Mouse (Mus musculus) CH12.LX (cell line): ENCODE measurements at regions not wholly inside any gene's neighbourhood (a gene's known extent, or its start where the extent isn't known, plus 50 kb on each side); places are given as distances from the start of the nearest gene placed in this dataset.

Source experiments
- DNase-seq: peaks from one replicate; pipeline ENCODE4 v3.0.0-alpha.2; 2013; ENCODE audit errors: extremely low read depth
- H3K27ac ChIP-seq: 2 replicates; pipeline ENCODE4 v1.5.1; 2012; ENCODE audit warnings: low read depth, mild to moderate bottlenecking, control low read depth, moderate library complexity; ENCODE audit not compliant: insufficient read depth
- H3K27me3 ChIP-seq: replicated peaks from 2 replicates; pipeline ENCODE3; 2012; ENCODE audit warnings: inconsistent platforms
- H3K36me3 ChIP-seq, 2 experiments: replicated peaks in 1 of 2; 2 replicates each; pipeline versions ENCODE3 to v1.6.1; 2012; ENCODE audit warnings: inconsistent platforms in 1 of 2, low read length in 1 of 2, mild to moderate bottlenecking in 1 of 2, mixed read lengths in 1 of 2, moderate library complexity in 1 of 2; ENCODE audit not compliant: control insufficient read depth in 1 of 2, insufficient read depth in 1 of 2
- H3K4me1 ChIP-seq, 2 experiments: 2 replicates each; pipeline ENCODE4 v1.6.1; 2012; ENCODE audit warnings: inconsistent platforms in 1 of 2, moderate library complexity in 1 of 2; ENCODE audit not compliant: insufficient read depth in 2 of 2, control insufficient read depth in 1 of 2
- H3K4me2 ChIP-seq: 2 replicates; pipeline ENCODE4 v1.6.1; 2012; ENCODE audit warnings: low read depth, mild to moderate bottlenecking, control low read depth; ENCODE audit not compliant: poor library complexity, insufficient read depth, severe bottlenecking
- H3K4me3 ChIP-seq, 3 experiments: fragments of 150-350 bp in 1 of 3; sonication (generic) in 1 of 3; replicated peaks in 1 of 3; 2 replicates each; pipeline versions ENCODE3 to v1.5.1; 2011 to 2012; ENCODE audit warnings: low read depth in 2 of 3, low read length in 2 of 3, mild to moderate bottlenecking in 2 of 3, moderate library complexity in 2 of 3, control low read depth in 1 of 3, improper control_type of control experiment in 1 of 3, inconsistent platforms in 1 of 3, mixed read lengths in 1 of 3; ENCODE audit not compliant: poor library complexity in 1 of 3
- H3K79me2 ChIP-seq: replicated peaks from 2 replicates; pipeline ENCODE4 v1.6.1; 2012; ENCODE audit warnings: mild to moderate bottlenecking, moderate library complexity; ENCODE audit not compliant: control insufficient read depth, poor library complexity, insufficient read depth, severe bottlenecking; ENCODE audit errors: extremely low read depth
- H3K9ac ChIP-seq: 2 replicates; pipeline ENCODE4 v1.6.1; 2012; ENCODE audit warnings: low read depth, mild to moderate bottlenecking, control low read depth, moderate library complexity; ENCODE audit not compliant: insufficient read depth
- H3K9me3 ChIP-seq: replicated peaks from 2 replicates; pipeline ENCODE3; 2012; ENCODE audit warnings: low read length, inconsistent platforms, mixed read lengths
- BHLHE40 ChIP-seq: IDR thresholded peaks from 2 replicates; pipeline ENCODE4 v1.6.1; 2011; ENCODE audit warnings: mild to moderate bottlenecking, low read depth, low read length, improper control_type of control experiment
- CHD2 ChIP-seq: IDR thresholded peaks from 2 replicates; pipeline ENCODE4 v1.6.1; 2011; ENCODE audit warnings: low read length, improper control_type of control experiment
- CTCF ChIP-seq, 2 experiments: IDR thresholded peaks in 1 of 2; conservative IDR thresholded peaks in 1 of 2; 2 replicates each; pipeline ENCODE4 v1.5.1; 2011 to 2012; ENCODE audit warnings: low read depth in 2 of 2, low read length in 2 of 2, improper control_type of control experiment in 1 of 2, inconsistent platforms in 1 of 2, mild to moderate bottlenecking in 1 of 2, moderate library complexity in 1 of 2
- E2F4 ChIP-seq: IDR thresholded peaks from 2 replicates; pipeline ENCODE4 v1.6.1; 2011; ENCODE audit warnings: low read depth, low read length, improper control_type of control experiment; ENCODE audit not compliant: insufficient replicate concordance
- ELF1 ChIP-seq: IDR thresholded peaks from 2 replicates; pipeline ENCODE4 v1.6.1; 2014; ENCODE audit warnings: low read depth, mild to moderate bottlenecking, inconsistent platforms, low read length, improper control_type of control experiment
- ETS1 ChIP-seq: conservative IDR thresholded peaks from 2 replicates; pipeline ENCODE4 v1.6.1; 2012; ENCODE audit warnings: low read depth, mild to moderate bottlenecking, inconsistent platforms, low read length, improper control_type of control experiment, moderate library complexity
- HCFC1 ChIP-seq: IDR thresholded peaks from 2 replicates; pipeline ENCODE4 v1.6.1; 2012; ENCODE audit warnings: low read depth, mild to moderate bottlenecking, inconsistent platforms, low read length, improper control_type of control experiment
- IRF4 ChIP-seq: IDR thresholded peaks from 2 replicates; pipeline ENCODE4 v1.6.1; 2014; ENCODE audit warnings: low read depth, mild to moderate bottlenecking, inconsistent platforms, low read length, improper control_type of control experiment
- JUN ChIP-seq: IDR thresholded peaks from 2 replicates; pipeline ENCODE4 v1.6.1; 2011; ENCODE audit warnings: low read depth, mild to moderate bottlenecking, low read length, improper control_type of control experiment, moderate library complexity; ENCODE audit not compliant: insufficient read depth
- JUND ChIP-seq: conservative IDR thresholded peaks from 2 replicates; pipeline ENCODE4 v1.6.1; 2011; ENCODE audit warnings: low read depth, low read length, improper control_type of control experiment
- KAT2A ChIP-seq: IDR thresholded peaks from 2 replicates; pipeline ENCODE4 v1.6.1; 2012; ENCODE audit warnings: low read length, improper control_type of control experiment, inconsistent platforms; ENCODE audit not compliant: insufficient replicate concordance
- MAFK ChIP-seq: IDR thresholded peaks from 2 replicates; pipeline ENCODE4 v1.6.1; 2011; ENCODE audit warnings: low read length, improper control_type of control experiment; ENCODE audit not compliant: insufficient replicate concordance
- MAZ ChIP-seq: IDR thresholded peaks from 2 replicates; pipeline ENCODE4 v1.6.1; 2012; ENCODE audit warnings: low read depth, mild to moderate bottlenecking, inconsistent platforms, low read length, improper control_type of control experiment, moderate library complexity
- MEF2A ChIP-seq: IDR thresholded peaks from 2 replicates; pipeline ENCODE4 v1.6.1; 2014; ENCODE audit warnings: low read depth, mild to moderate bottlenecking, inconsistent platforms, low read length, improper control_type of control experiment, borderline replicate concordance
- NELFE ChIP-seq: IDR thresholded peaks from 2 replicates; pipeline ENCODE4 v1.6.1; 2011; ENCODE audit warnings: low read depth, low read length, improper control_type of control experiment
- NRF1 ChIP-seq: IDR thresholded peaks from 2 replicates; pipeline ENCODE4 v1.6.1; 2014; ENCODE audit warnings: low read depth, mild to moderate bottlenecking, inconsistent platforms, low read length, improper control_type of control experiment, moderate library complexity
- POLR2AphosphoS2 ChIP-seq: IDR thresholded peaks from 2 replicates; pipeline ENCODE4 v1.6.1; 2011; ENCODE audit warnings: low read depth, low read length, improper control_type of control experiment
- SIN3A ChIP-seq: IDR thresholded peaks from 2 replicates; pipeline ENCODE4 v1.6.1; 2012; ENCODE audit warnings: low read length, improper control_type of control experiment, inconsistent platforms
- UBTF ChIP-seq: IDR thresholded peaks from 2 replicates; pipeline ENCODE4 v1.6.1; 2012; ENCODE audit warnings: low read depth, mild to moderate bottlenecking, inconsistent platforms, low read length, improper control_type of control experiment, moderate library complexity
- USF1 ChIP-seq: IDR thresholded peaks from 2 replicates; pipeline ENCODE4 v1.6.1; 2014; ENCODE audit warnings: low read depth, mild to moderate bottlenecking, inconsistent platforms, low read length, improper control_type of control experiment
- USF2 ChIP-seq: conservative IDR thresholded peaks from 2 replicates; pipeline ENCODE4 v1.6.1; 2011; ENCODE audit warnings: low read depth, low read length, improper control_type of control experiment
- ZC3H11A ChIP-seq: IDR thresholded peaks from 2 replicates; pipeline ENCODE4 v1.6.1; 2012; ENCODE audit warnings: low read depth, mild to moderate bottlenecking, inconsistent platforms, low read length, improper control_type of control experiment
- ZKSCAN1 ChIP-seq: IDR thresholded peaks from 2 replicates; pipeline ENCODE4 v1.6.1; 2012; ENCODE audit warnings: low read depth, inconsistent platforms, low read length, improper control_type of control experiment, borderline replicate concordance
- ZMIZ1 ChIP-seq: IDR thresholded peaks from 2 replicates; pipeline ENCODE4 v1.6.1; 2012; ENCODE audit warnings: low read depth, mild to moderate bottlenecking, inconsistent platforms, low read length, improper control_type of control experiment
- ZNF384 ChIP-seq: IDR thresholded peaks from 2 replicates; pipeline ENCODE4 v1.6.1; 2012; ENCODE audit warnings: low read depth, low read length, improper control_type of control experiment, inconsistent platforms
- dilution Hi-C: fragments of 300-500 bp; cut with MboI; formaldehyde crosslinking; loops from 2 replicates; pipeline ENCODE4 v1.14.3; 2020; ENCODE audit warnings: low sequenced_read_pairs; ENCODE audit not compliant: extremely low pct_unique_long_range_greater_than_20kb, extremely low pct_ligation_motif_present
- in situ Hi-C: fragments of 300-500 bp; cut with MboI; formaldehyde crosslinking; loops from 3 replicates; pipeline ENCODE4 v1.14.3; 2019; ENCODE audit warnings: low sequenced_read_pairs, low pct_ligation_motif_present, low pct_unique_long_range_greater_than_20kb, mixed read lengths

GRCm38 (mm10) chr2:84545676-84546075 is 69.1 kb upstream of the Tfpi start:
- Histone ChIP-seq H3K4me2 (no peak overlapping the region), H3K4me3 (no peak overlapping the region), H3K27ac (no peak overlapping the region), H3K4me1 (no peaks in the 10 kb centered on the region), H3K79me2 (no peaks in the 10 kb centered on the region), H3K9me3 (no peaks in the 10 kb centered on the region), H3K9ac (no peak overlapping the region), H3K36me3 (no peaks in the 10 kb centered on the region), H3K27me3 (no peaks in the 10 kb centered on the region)
- no peak for DNase-seq
- in situ Hi-C loops (no loop called here), dilution Hi-C loops (no loop called here)
- TF ChIP-seq KAT2A (no peak), USF1 (no peak), MEF2A (no peak), JUN (no peak), MAZ (no peak), JUND (no peak), USF2 (no peak), ZKSCAN1 (no peak), MAFK (no peak), POLR2AphosphoS2 (no peak), ELF1 (no peak), BHLHE40 (no peak), SIN3A (no peak), NELFE (no peak), HCFC1 (no peak), CHD2 (no peak), ETS1 (no peak), ZNF384 (no peak), UBTF (no peak)

GRCm38 (mm10) chr2:84544739-84545138 is 68.2 kb upstream of the Tfpi start:
- no peaks in the 10 kb centered on the region for H3K4me1 ChIP-seq
- H3K79me2 ChIP-seq: no peaks in the 10 kb centered on the region
- H3K9ac ChIP-seq: no peak overlapping the region
- no peaks in the 10 kb centered on the region for H3K9me3 ChIP-seq
- no peaks in the 10 kb centered on the region for H3K27me3 ChIP-seq
- in situ Hi-C loops: no loop called here
- no peak overlapping the region for H3K27ac ChIP-seq
- no peaks in the 10 kb centered on the region for H3K36me3 ChIP-seq
- dilution Hi-C loops: no loop called here
- H3K4me2 ChIP-seq: no peak overlapping the region
- H3K4me3 ChIP-seq: no peak overlapping the region
- TF ChIP-seq MEF2A (no peak), ZC3H11A (no peak), CTCF (conservative IDR thresholded peaks at IDR 0.05 in 1 of 2, IDR thresholded peaks at IDR 0.05 in 1 of 2; ENCODE audit: low read depth in 2 of 2, low read length in 2 of 2) (no peak), UBTF (no peak), ZMIZ1 (no peak), NRF1 (no peak), IRF4 (no peak), POLR2AphosphoS2 (no peak), ETS1 (no peak), E2F4 (no peak), JUND (no peak)
- DNase-seq: no peak
